Mouse (Mus musculus) urinary bladder, postnatal 10 days (tissue): ENCODE data around the gene Pilra.
A peak's percentile ranks its signal among the peaks of the same experiment; 100 is the strongest.

Experiments used
- DNase-seq: peaks from one replicate; pipeline ENCODE4 v3.0.0; 2022; ENCODE audit warnings: low spot score

Pilra gene

GRCm38 (mm10) chr5:137779053-137779933 lies 56.8 kb downstream of the Pilra start:
- no peak for DNase-seq

- peak; percentile 84 for DNase-seq
These were observed 57.4 kb downstream of the Pilra start, which contains the start of gene Ppp1r35 for GRCm38 (mm10) chr5:137778635-137779034. TSS of gene Ppp1r35 (plus strand) at chr5:137778849.

GRCm38 (mm10) chr5:137777267-137777845 lies 58.7 kb downstream of the Pilra start:
- DNase-seq: no peak

GRCm38 (mm10) chr5:137776408-137776918 lies 59.6 kb downstream of the Pilra start:
- DNase-seq: no peak

- DNase-seq: no peak
These were observed 60.3 kb downstream of the Pilra start for GRCm38 (mm10) chr5:137775587-137776290.

GRCm38 (mm10) chr5:137772755-137773154 lies 63.3 kb downstream of the Pilra start:
- no peak for DNase-seq
